Mouse (Mus musculus): ENCODE results near the gene Cand2. TPM values are rescaled to one million over a fixed set of nuclear protein-coding genes. Genes with fewer than 3 reads are reported as not detected.

The Cand2 gene
- polyA plus RNA-seq, 1 experiment, result 31.3 TPM

GRCm38 (mm10) chr6:115770852-115771251, 3.5 kb upstream of the Cand2 start:
- Histone ChIP-seq H3K4me2 (ENCODE audit: low read depth) (no peak overlapping the region), H3K4me3 (no peak overlapping the region), H3ac (ENCODE audit: control insufficient read depth, insufficient read length) (no peak overlapping the region), H3K27me3 (ENCODE audit: control insufficient read depth, insufficient read depth, insufficient read length) (no peaks in the 10 kb centered on the region), H3K79me2 (ENCODE audit: control insufficient read depth, insufficient read depth) (no peaks in the 10 kb centered on the region), H3K36me3 (ENCODE audit: control insufficient read depth, insufficient read depth) (no peaks in the 10 kb centered on the region)
- TF ChIP-seq E2F4 (IDR thresholded peaks at IDR 0.05; ENCODE audit: insufficient read depth) (no peak), POLR2A (IDR thresholded peaks at IDR 0.05; ENCODE audit: insufficient read length, low read depth) (no peak), POLR2AphosphoS2 (IDR thresholded peaks at IDR 0.05; ENCODE audit: insufficient read length, low read depth) (no peak), REST (IDR thresholded peaks at IDR 0.05; ENCODE audit: insufficient read depth, insufficient read length) (no peak), TCF12 (IDR thresholded peaks at IDR 0.05; ENCODE audit: insufficient read depth, poor library complexity, severe bottlenecking) (no peak), MYOG (IDR thresholded peaks at IDR 0.05; ENCODE audit: control insufficient read depth in 1 of 3, insufficient read depth in 1 of 3, insufficient read length in 2 of 3, low read depth in 2 of 3) (no peak), SRF (IDR thresholded peaks at IDR 0.05; ENCODE audit: control insufficient read depth, insufficient read length, low read depth) (no peak), MAX (IDR thresholded peaks at IDR 0.05; ENCODE audit: low read depth) (no peak), CEBPB (IDR thresholded peaks at IDR 0.05; ENCODE audit: insufficient read depth, poor library complexity, severe bottlenecking) (no peak)

GRCm38 (mm10) chr6:115772201-115772600, 2.1 kb upstream of the Cand2 start:
- Histone ChIP-seq H3K27me3 (ENCODE audit: control insufficient read depth, insufficient read depth, insufficient read length) (no peaks in the 10 kb centered on the region), H3K79me2 (ENCODE audit: control insufficient read depth, insufficient read depth) (peaks cover 12% of the 10 kb centered on the region), H3K4me3 (no peak overlapping the region), H3K4me2 (ENCODE audit: low read depth) (no peak overlapping the region), H3ac (ENCODE audit: control insufficient read depth, insufficient read length) (no peak overlapping the region), H3K36me3 (ENCODE audit: control insufficient read depth, insufficient read depth) (no peaks in the 10 kb centered on the region)
- TF ChIP-seq USF1 (IDR thresholded peaks at IDR 0.05; ENCODE audit: low read depth), result no peak

GRCm38 (mm10) chr6:115772604-115773003, 1.7 kb upstream of the Cand2 start:
- peaks cover 12% of the 10 kb centered on the region for H3K79me2 ChIP-seq (ENCODE audit: control insufficient read depth, insufficient read depth)
- H3K4me2 ChIP-seq (ENCODE audit: low read depth), result no peak overlapping the region
- no peak overlapping the region for H3K4me3 ChIP-seq
- no peak overlapping the region for H3ac ChIP-seq (ENCODE audit: control insufficient read depth, insufficient read length)
- TF ChIP-seq TCF3 (IDR thresholded peaks at IDR 0.05; ENCODE audit: insufficient read length, low read depth), result no peak
- no peak for TF ChIP-seq SRF (IDR thresholded peaks at IDR 0.05; ENCODE audit: control insufficient read depth, insufficient read length, low read depth)
- no peak for TF ChIP-seq POLR2A (IDR thresholded peaks at IDR 0.05; ENCODE audit: insufficient read length, low read depth)
- no peak for TF ChIP-seq TCF12 (IDR thresholded peaks at IDR 0.05; ENCODE audit: insufficient read depth, poor library complexity, severe bottlenecking)
- no peak for TF ChIP-seq MAX (IDR thresholded peaks at IDR 0.05; ENCODE audit: low read depth)
- TF ChIP-seq USF1 (IDR thresholded peaks at IDR 0.05; ENCODE audit: low read depth), result no peak
- no peak for TF ChIP-seq E2F4 (IDR thresholded peaks at IDR 0.05; ENCODE audit: insufficient read depth)
- TF ChIP-seq POLR2AphosphoS2 (IDR thresholded peaks at IDR 0.05; ENCODE audit: insufficient read length, low read depth), result no peak
- no peaks in the 10 kb centered on the region for H3K27me3 ChIP-seq (ENCODE audit: control insufficient read depth, insufficient read depth, insufficient read length)
- H3K36me3 ChIP-seq (ENCODE audit: control insufficient read depth, insufficient read depth), result no peaks in the 10 kb centered on the region

GRCm38 (mm10) chr6:115773966-115774413, 348 bp upstream of the Cand2 start:
- H3K36me3 ChIP-seq (ENCODE audit: control insufficient read depth, insufficient read depth), result no peaks in the 10 kb centered on the region
- TF ChIP-seq POLR2AphosphoS2 (IDR thresholded peaks at IDR 0.05; ENCODE audit: insufficient read length, low read depth) (no peak), TCF12 (IDR thresholded peaks at IDR 0.05; ENCODE audit: insufficient read depth, poor library complexity, severe bottlenecking) (no peak), MYOG (IDR thresholded peaks at IDR 0.05; ENCODE audit: control insufficient read depth in 1 of 3, insufficient read depth in 1 of 3, insufficient read length in 2 of 3, low read depth in 2 of 3) (no peak), MAX (IDR thresholded peaks at IDR 0.05; ENCODE audit: low read depth) (no peak), MYOD1 (IDR thresholded peaks at IDR 0.05; ENCODE audit: control insufficient read depth in 1 of 3, insufficient read length in 2 of 3, low read depth in 2 of 3) (no peak), USF1 (IDR thresholded peaks at IDR 0.05; ENCODE audit: low read depth) (no peak), CEBPB (IDR thresholded peaks at IDR 0.05; ENCODE audit: insufficient read depth, poor library complexity, severe bottlenecking) (no peak), REST (IDR thresholded peaks at IDR 0.05; ENCODE audit: insufficient read depth, insufficient read length) (no peak), TCF3 (IDR thresholded peaks at IDR 0.05; ENCODE audit: insufficient read length, low read depth) (no peak), POLR2A (IDR thresholded peaks at IDR 0.05; ENCODE audit: insufficient read length, low read depth) (no peak), SRF (IDR thresholded peaks at IDR 0.05; ENCODE audit: control insufficient read depth, insufficient read length, low read depth) (no peak), E2F4 (IDR thresholded peaks at IDR 0.05; ENCODE audit: insufficient read depth) (no peak)
- no peaks in the 10 kb centered on the region for H3K27me3 ChIP-seq (ENCODE audit: control insufficient read depth, insufficient read depth, insufficient read length)
- peak overlapping the region; percentile 74 for H3K4me2 ChIP-seq (ENCODE audit: low read depth)
- H3K79me2 ChIP-seq (ENCODE audit: control insufficient read depth, insufficient read depth), result peaks cover 16% of the 10 kb centered on the region
- H3ac ChIP-seq (ENCODE audit: control insufficient read depth, insufficient read length), result peak overlapping the region; percentile 41
- H3K4me3 ChIP-seq, result peak overlapping the region; percentile 42

GRCm38 (mm10) chr6:115775838-115776237, 1.5 kb downstream of the Cand2 start:
- TF ChIP-seq POLR2AphosphoS2 (IDR thresholded peaks at IDR 0.05; ENCODE audit: insufficient read length, low read depth) (no peak), MYOD1 (IDR thresholded peaks at IDR 0.05; ENCODE audit: control insufficient read depth in 1 of 3, insufficient read length in 2 of 3, low read depth in 2 of 3) (peak; percentile 40 to 95 (median 91)), TCF3 (IDR thresholded peaks at IDR 0.05; ENCODE audit: insufficient read length, low read depth) (peak; percentile 65), TCF12 (IDR thresholded peaks at IDR 0.05; ENCODE audit: insufficient read depth, poor library complexity, severe bottlenecking) (peak; percentile 61), USF1 (IDR thresholded peaks at IDR 0.05; ENCODE audit: low read depth) (peak; percentile 72), REST (IDR thresholded peaks at IDR 0.05; ENCODE audit: insufficient read depth, insufficient read length) (no peak), CEBPB (IDR thresholded peaks at IDR 0.05; ENCODE audit: insufficient read depth, poor library complexity, severe bottlenecking) (no peak), MYOG (IDR thresholded peaks at IDR 0.05; ENCODE audit: control insufficient read depth in 1 of 3, insufficient read depth in 1 of 3, insufficient read length in 2 of 3, low read depth in 2 of 3) (peak; percentile 71 to 94 (median 87)), SRF (IDR thresholded peaks at IDR 0.05; ENCODE audit: control insufficient read depth, insufficient read length, low read depth) (no peak), MAX (IDR thresholded peaks at IDR 0.05; ENCODE audit: low read depth) (no peak), E2F4 (IDR thresholded peaks at IDR 0.05; ENCODE audit: insufficient read depth) (no peak), POLR2A (IDR thresholded peaks at IDR 0.05; ENCODE audit: insufficient read length, low read depth) (peak; percentile 40)
- Histone ChIP-seq H3K79me2 (ENCODE audit: control insufficient read depth, insufficient read depth) (peaks cover 20% of the 10 kb centered on the region), H3K4me2 (ENCODE audit: low read depth) (peak overlapping the region; percentile 91), H3K36me3 (ENCODE audit: control insufficient read depth, insufficient read depth) (no peaks in the 10 kb centered on the region), H3K4me3 (peak overlapping the region; percentile 42), H3K27me3 (ENCODE audit: control insufficient read depth, insufficient read depth, insufficient read length) (no peaks in the 10 kb centered on the region), H3ac (ENCODE audit: control insufficient read depth, insufficient read length) (no peak overlapping the region)
